Mouse (Mus musculus) kidney, postnatal 0 days (tissue): ENCODE results near the gene Depdc1b. TPM values are rescaled to one million over a fixed set of nuclear protein-coding genes. Genes with fewer than 3 reads are reported as not detected.

Experiments used
- ATAC-seq: fragments of 200-750 bp; cut with Nextera tagmentation; replicated peaks from 2 replicates; pipeline ENCODE4 v1.8.0; 2017; ENCODE audit warnings: low read depth, moderate number of reproducible peaks, moderate TSS enrichment, moderate library complexity; ENCODE audit not compliant: low FRiP score
- DNase-seq: peaks from one replicate; pipeline ENCODE4 v3.0.0-alpha.2; 2016; ENCODE audit warnings: low spot score
- H3K27ac ChIP-seq: fragments of 300-500 bp; sonication (generic); 2 replicates; pipeline ENCODE4 v1.5.1; 2014; ENCODE audit warnings: mild to moderate bottlenecking
- H3K27me3 ChIP-seq: fragments of 300-500 bp; sonication (generic); 2 replicates; pipeline ENCODE4 v1.6.1; 2014; ENCODE audit warnings: low read length, mixed read lengths; ENCODE audit not compliant: insufficient read depth
- H3K36me3 ChIP-seq: fragments of 300-500 bp; sonication (generic); 2 replicates; pipeline ENCODE4 v1.6.1; 2014; ENCODE audit warnings: low read length, mixed read lengths; ENCODE audit not compliant: insufficient read depth
- H3K4me1 ChIP-seq: fragments of 300-500 bp; sonication (generic); replicated peaks from 2 replicates; pipeline ENCODE4 v1.6.1; 2014; ENCODE audit warnings: antibody characterized with exemption, low read length, mixed read lengths; ENCODE audit not compliant: insufficient read depth
- H3K4me2 ChIP-seq: fragments of 300-500 bp; sonication (generic); 2 replicates; pipeline ENCODE4 v1.6.1; 2014; ENCODE audit warnings: mild to moderate bottlenecking, low read length, moderate library complexity, mixed read lengths
- H3K4me3 ChIP-seq: fragments of 300-500 bp; sonication (generic); replicated peaks from 2 replicates; pipeline ENCODE4 v1.5.1; 2014; ENCODE audit warnings: low read depth, low read length
- H3K9ac ChIP-seq: fragments of 300-500 bp; sonication (generic); 2 replicates; pipeline ENCODE4 v1.6.1; 2014; ENCODE audit warnings: low read depth, low read length
- H3K9me3 ChIP-seq: fragments of 300-500 bp; sonication (generic); replicated peaks from 2 replicates; pipeline ENCODE4 v1.6.1; 2016; ENCODE audit warnings: low read length, inconsistent platforms, mixed read lengths
- CTCF ChIP-seq: IDR thresholded peaks from 2 replicates; pipeline ENCODE4 v1.5.1; 2016; ENCODE audit warnings: antibody characterized with exemption, low read depth, mild to moderate bottlenecking, moderate library complexity
- WGBS: fragments of 180-500 bp; shearing (Covaris S2); extraction: QIAGEN DNeasy Blood & Tissue Kit; methylation state at CpG from one replicate; pipeline ENCODE4 v1.1.7; 2014; 5-methylcytosine and 5-hydroxymethylcytosine counted together
- polyA plus RNA-seq: library from polyadenylated mRNA; unstranded; fragments of >200 nt; fragmentation: Nextera tagmentation; extraction: Ambion mirVana; gene quantifications from 2 replicates; pipeline ENCODE4 v1.2.1, GENCODE M21; 2015

Gene Depdc1b
- polyA plus RNA-seq, 1 experiment from 2014 or later: 4.1 TPM

DNA sequence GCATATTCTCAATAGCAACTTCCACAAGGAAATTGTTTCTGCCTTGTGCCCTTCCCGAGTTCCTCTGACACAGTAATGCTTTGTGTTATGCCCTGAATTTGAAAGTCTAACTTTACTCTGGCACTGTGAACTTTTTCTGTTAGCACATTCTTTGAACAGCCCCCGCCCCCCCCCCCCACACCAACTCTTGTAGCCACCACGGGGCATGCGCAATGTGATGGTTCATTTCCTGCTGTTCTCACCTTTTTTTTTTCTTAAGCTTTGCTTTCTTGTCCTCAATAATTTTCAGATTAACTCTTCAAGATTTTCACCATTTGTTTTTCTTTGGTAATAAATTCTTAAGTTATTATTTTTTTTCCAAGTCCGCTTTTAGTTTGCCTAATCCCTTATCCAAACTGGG lies 42.7 kb upstream of the Depdc1b start:
- Histone ChIP-seq H3K9ac (no peak overlapping the region), H3K36me3 (no peaks in the 10 kb centered on the region), H3K27me3 (no peaks in the 10 kb centered on the region), H3K9me3 (no peaks in the 10 kb centered on the region), H3K27ac (peak overlapping the region; percentile 37; the same call in 1 of the 2 replicates), H3K4me2 (peak overlapping the region; percentile 25; the same call in 1 of the 2 replicates), H3K4me1 (peaks cover 3% of the 10 kb centered on the region; the same call in 1 of the 2 replicates), H3K4me3 (no peak overlapping the region)
- TF ChIP-seq CTCF: no peak
- DNase-seq (peak; percentile 9), ATAC-seq (no peak)
- 35% methylated on average over 5 of the region's 5 CpGs for WGBS

DNA sequence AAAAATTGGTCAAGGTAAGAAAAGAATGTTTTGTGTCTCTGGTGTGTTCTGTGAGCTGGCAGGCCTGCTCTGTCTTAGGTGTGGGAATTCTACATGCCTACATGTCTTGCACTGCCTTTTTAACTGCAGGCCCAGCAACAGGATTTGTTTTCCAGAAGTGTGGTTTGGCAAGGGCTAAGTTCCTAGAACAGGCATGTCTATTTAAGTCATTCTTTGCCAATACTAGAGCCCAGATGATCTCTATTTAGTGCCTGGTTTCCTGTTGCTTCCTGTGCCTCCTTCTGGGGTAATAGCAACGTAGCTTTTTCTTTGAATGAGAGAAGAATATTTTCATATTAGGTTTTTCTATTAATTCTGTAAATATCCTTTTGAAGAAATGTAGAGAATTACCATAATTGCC lies 39.6 kb upstream of the Depdc1b start:
- no peak overlapping the region for H3K27ac ChIP-seq
- H3K9me3 ChIP-seq: no peaks in the 10 kb centered on the region
- no peaks in the 10 kb centered on the region for H3K36me3 ChIP-seq
- no peak for DNase-seq
- WGBS: 63% methylated on average over 1 of the region's 1 CpGs
- H3K4me1 ChIP-seq: peaks cover 3% of the 10 kb centered on the region; the same call in 1 of the 2 replicates
- ATAC-seq: no peak
- no peak overlapping the region for H3K9ac ChIP-seq
- H3K4me3 ChIP-seq: no peak overlapping the region
- no peak for TF ChIP-seq CTCF
- no peaks in the 10 kb centered on the region for H3K27me3 ChIP-seq
- no peak overlapping the region for H3K4me2 ChIP-seq

DNA sequence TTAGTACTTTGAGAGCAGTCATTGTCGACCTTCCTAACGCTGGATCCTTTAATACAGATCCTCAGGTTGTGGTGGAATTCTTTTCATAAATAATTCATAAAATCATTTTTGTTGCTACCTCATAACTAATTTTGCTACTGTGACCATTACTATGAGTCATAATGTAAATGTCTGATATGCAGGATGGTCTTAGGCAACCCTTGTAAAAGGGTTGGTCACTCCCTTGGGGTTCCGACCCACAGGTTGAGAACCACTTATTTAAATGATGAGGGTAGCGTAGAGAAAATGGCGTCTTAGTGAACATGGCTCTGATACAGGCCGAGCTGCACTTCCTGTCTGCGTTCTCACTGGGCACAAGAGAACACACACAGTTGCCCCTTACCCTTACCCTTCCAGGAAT lies 38.8 kb upstream of the Depdc1b start:
- no peak for TF ChIP-seq CTCF
- Histone ChIP-seq H3K27ac (no peak overlapping the region), H3K9me3 (no peaks in the 10 kb centered on the region), H3K9ac (no peak overlapping the region), H3K4me2 (no peak overlapping the region), H3K4me1 (peaks cover 3% of the 10 kb centered on the region; the same call in 1 of the 2 replicates), H3K27me3 (no peaks in the 10 kb centered on the region), H3K36me3 (no peaks in the 10 kb centered on the region), H3K4me3 (no peak overlapping the region)
- DNase-seq (no peak), ATAC-seq (no peak)
- 82% methylated on average over 7 of the region's 7 CpGs for WGBS

DNA sequence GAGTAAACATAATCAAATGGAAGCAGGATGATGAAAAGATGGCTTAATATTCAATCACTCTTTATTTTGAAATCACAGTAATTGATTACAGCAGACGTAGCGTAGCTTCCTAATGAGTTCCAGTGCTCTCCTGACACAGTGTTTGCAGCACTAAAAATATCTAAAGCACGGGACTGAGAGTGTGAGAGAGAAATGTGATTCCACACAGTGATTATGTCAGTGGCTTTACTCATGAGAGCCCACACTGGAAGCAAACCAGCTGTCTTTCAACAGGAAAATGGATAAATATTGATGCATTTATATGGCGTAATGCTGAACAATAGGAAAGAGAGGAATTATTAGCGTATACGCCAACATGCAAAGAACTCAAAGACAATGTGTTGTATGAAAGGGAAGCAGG lies 37.5 kb upstream of the Depdc1b start:
- Histone ChIP-seq H3K4me2 (no peak overlapping the region), H3K9me3 (no peaks in the 10 kb centered on the region), H3K4me3 (no peak overlapping the region), H3K4me1 (no peaks in the 10 kb centered on the region), H3K36me3 (no peaks in the 10 kb centered on the region), H3K27ac (no peak overlapping the region), H3K9ac (no peak overlapping the region), H3K27me3 (no peaks in the 10 kb centered on the region)
- ATAC-seq (no peak), DNase-seq (no peak)
- TF ChIP-seq CTCF: no peak
- 69% methylated on average over 6 of the region's 6 CpGs for WGBS

DNA sequence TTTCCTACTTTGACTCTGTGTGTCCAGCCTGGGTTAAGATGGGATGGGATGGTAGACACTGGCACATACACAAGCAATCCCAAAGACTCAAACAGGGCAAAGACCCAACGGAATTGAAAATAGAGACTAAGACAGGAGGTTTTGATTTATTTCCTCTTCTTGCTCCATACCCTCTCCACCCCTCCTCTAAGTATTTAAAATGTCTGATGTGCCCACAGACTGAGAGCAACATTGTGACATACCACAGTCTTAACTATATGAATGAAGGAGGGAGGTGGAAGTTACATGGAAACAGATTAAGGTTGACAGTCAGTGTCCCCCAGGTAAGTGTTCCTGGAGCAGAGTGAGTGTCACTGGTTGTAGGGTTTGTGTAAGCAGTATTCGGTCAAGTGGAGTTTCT lies 31.8 kb upstream of the Depdc1b start:
- 85% methylated on average over 2 of the region's 2 CpGs for WGBS
- H3K27ac ChIP-seq: no peak overlapping the region
- H3K27me3 ChIP-seq: no peaks in the 10 kb centered on the region
- no peak overlapping the region for H3K4me2 ChIP-seq
- ATAC-seq (no peak), DNase-seq (no peak)
- H3K36me3 ChIP-seq: no peaks in the 10 kb centered on the region
- no peak for TF ChIP-seq CTCF
- H3K9me3 ChIP-seq: no peaks in the 10 kb centered on the region
- no peak overlapping the region for H3K9ac ChIP-seq
- no peak overlapping the region for H3K4me3 ChIP-seq
- no peaks in the 10 kb centered on the region for H3K4me1 ChIP-seq

DNA sequence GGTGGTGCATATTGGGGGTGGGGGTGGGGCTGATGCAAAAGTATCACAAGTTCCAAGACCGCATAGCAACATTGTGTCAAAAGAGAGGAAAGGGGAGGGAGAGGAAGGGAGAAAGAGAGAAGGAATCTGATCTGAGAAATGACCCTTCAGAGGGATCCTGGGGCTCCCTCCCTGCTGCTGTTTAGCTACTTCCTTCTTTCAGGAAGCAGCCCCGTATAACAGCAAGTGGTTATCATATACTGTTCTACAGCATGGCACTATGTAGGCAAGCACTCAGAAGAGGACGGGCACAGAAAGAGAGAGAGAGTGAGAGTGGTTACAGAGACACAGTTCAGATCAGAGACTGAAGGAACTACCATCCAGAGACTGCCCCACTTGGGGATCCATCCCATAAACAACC lies 28.2 kb upstream of the Depdc1b start:
- no peak overlapping the region for H3K27ac ChIP-seq
- H3K4me3 ChIP-seq: no peak overlapping the region
- H3K9ac ChIP-seq: no peak overlapping the region
- no peaks in the 10 kb centered on the region for H3K36me3 ChIP-seq
- no peaks in the 10 kb centered on the region for H3K9me3 ChIP-seq
- no peak for TF ChIP-seq CTCF
- 57% methylated on average over 3 of the region's 3 CpGs for WGBS
- H3K27me3 ChIP-seq: no peaks in the 10 kb centered on the region
- no peak overlapping the region for H3K4me2 ChIP-seq
- no peak for DNase-seq
- no peak for ATAC-seq
- H3K4me1 ChIP-seq: no peaks in the 10 kb centered on the region

DNA sequence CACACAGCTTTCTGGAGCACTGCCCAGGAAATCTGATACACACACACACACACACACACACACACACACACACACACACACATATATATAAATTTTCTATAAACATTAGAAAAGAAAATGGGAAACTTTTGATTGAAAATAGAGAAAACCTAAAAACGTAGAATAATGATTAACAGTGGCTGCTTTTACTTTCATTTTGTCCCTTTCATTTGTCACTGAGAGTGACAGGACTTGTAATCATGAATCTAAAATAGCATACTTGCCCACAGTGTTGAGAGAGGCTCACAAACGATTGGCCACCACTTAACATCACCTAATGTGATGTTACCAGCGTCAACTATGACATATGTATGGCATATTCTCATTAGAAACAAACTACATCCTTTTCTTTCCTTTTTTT lies 26.7 kb upstream of the Depdc1b start:
- no peaks in the 10 kb centered on the region for H3K4me1 ChIP-seq
- H3K9me3 ChIP-seq: no peaks in the 10 kb centered on the region
- H3K27me3 ChIP-seq: no peaks in the 10 kb centered on the region
- ATAC-seq (no peak), DNase-seq (no peak)
- no peak overlapping the region for H3K4me2 ChIP-seq
- H3K9ac ChIP-seq: no peak overlapping the region
- TF ChIP-seq CTCF: no peak
- H3K4me3 ChIP-seq: no peak overlapping the region
- no peak overlapping the region for H3K27ac ChIP-seq
- 79% methylated on average over 3 of the region's 3 CpGs for WGBS
- H3K36me3 ChIP-seq: no peaks in the 10 kb centered on the region
